27 mouse cellular contexts compared by ENCODE assay signal in genomic region chr15:95131401-95131800, GRCm38 (mm10).
"Had no signal": no experiment of that assay in that cellular context is flagged by ENCODE, and none has a peak within 500 bp of the region (broad histone marks: within the 10 kb centered on the region; RNA-seq: fewer than 3 reads in every experiment).

No protein-coding gene starts in this region.

- H3K36me3 ChIP-seq: limb, embryonic 10.5 days; limb, embryonic 12.5 days; limb, embryonic 13.5 days; limb, embryonic 15.5 days; liver, embryonic 12.5 days; liver, embryonic 13.5 days; liver, embryonic 15.5 days; lung, embryonic 15.5 days; midbrain, embryonic 10.5 days; midbrain, embryonic 12.5 days; midbrain, embryonic 13.5 days; midbrain, embryonic 15.5 days had no signal

- H3K9ac ChIP-seq: limb, embryonic 12.5 days; limb, embryonic 13.5 days; limb, embryonic 15.5 days; liver, embryonic 12.5 days; liver, embryonic 13.5 days; liver, embryonic 14.5 days; liver, embryonic 15.5 days; liver, postnatal 0 days; lung, embryonic 14.5 days; lung, embryonic 15.5 days; midbrain, embryonic 12.5 days; midbrain, embryonic 13.5 days; midbrain, embryonic 15.5 days had no signal

- H3K27ac ChIP-seq: limb, embryonic 10.5 days; limb, embryonic 12.5 days; limb, embryonic 13.5 days; limb, embryonic 15.5 days; liver, embryonic 12.5 days; liver, embryonic 13.5 days; liver, embryonic 14.5 days; liver, embryonic 15.5 days; lung, embryonic 15.5 days; macrophage; midbrain, embryonic 10.5 days; midbrain, embryonic 12.5 days; midbrain, embryonic 13.5 days; midbrain, embryonic 15.5 days had no signal

- H3K9me3 ChIP-seq: limb, embryonic 10.5 days; limb, embryonic 12.5 days; limb, embryonic 13.5 days; limb, embryonic 15.5 days; liver, embryonic 15.5 days; lung, embryonic 15.5 days; midbrain, embryonic 10.5 days; midbrain, embryonic 12.5 days; midbrain, embryonic 13.5 days; midbrain, embryonic 15.5 days had no signal

- H3K4me3 ChIP-seq: limb, embryonic 10.5 days; limb, embryonic 12.5 days; limb, embryonic 13.5 days; limb, embryonic 15.5 days; liver, embryonic 12.5 days; liver, embryonic 13.5 days; liver, embryonic 15.5 days; lung, embryonic 15.5 days; megakaryocyte, embryonic 14.5 days; midbrain, embryonic 10.5 days; midbrain, embryonic 12.5 days; midbrain, embryonic 13.5 days; midbrain, embryonic 15.5 days; myocyte had no signal

- DNase-seq: left cerebral cortex, postnatal 4 days; liver; liver, embryonic 13.5 days; liver, postnatal 0 days; lung, adult 18-20 months; lung, adult 2 months; lung, embryonic 14.5 days; lung, postnatal 10 days; lung, postnatal 14 days; lung, postnatal 36 days; lung, postnatal 4 days; midbrain, embryonic 14.5 days had no signal

- H3K4me1 ChIP-seq: limb, embryonic 10.5 days; limb, embryonic 12.5 days; limb, embryonic 13.5 days; limb, embryonic 15.5 days; liver, embryonic 12.5 days; liver, embryonic 13.5 days; liver, embryonic 15.5 days; lung, embryonic 15.5 days; midbrain, embryonic 10.5 days; midbrain, embryonic 15.5 days had no signal
